Mouse (Mus musculus) small intestine, adult 2 months (tissue): ENCODE measurements around the gene Dazap2. TPM values are rescaled to one million over a fixed set of nuclear protein-coding genes. Genes with fewer than 3 reads are reported as not detected.

Experiments
- H3K27ac ChIP-seq: fragments of 200-500 bp; 2 replicates; pipeline ENCODE4 v1.5.1; 2012; ENCODE audit warnings: low read depth, low read length, control low read depth, inconsistent platforms; ENCODE audit not compliant: insufficient read depth
- H3K27me3 ChIP-seq: fragments of 200-500 bp; 2 replicates; pipeline ENCODE4 v1.6.1; 2012; ENCODE audit warnings: mild to moderate bottlenecking, moderate library complexity, low read length, inconsistent platforms; ENCODE audit not compliant: control insufficient read depth, insufficient read depth
- H3K36me3 ChIP-seq: fragments of 200-500 bp; 2 replicates; pipeline ENCODE4 v1.6.1; 2012; ENCODE audit warnings: mild to moderate bottlenecking, low read length, control low read depth, inconsistent platforms; ENCODE audit not compliant: control insufficient read depth, insufficient read depth
- H3K4me1 ChIP-seq: fragments of 200-500 bp; 2 replicates; pipeline ENCODE4 v1.6.1; 2012; ENCODE audit warnings: low read length, inconsistent platforms, mixed read lengths; ENCODE audit not compliant: control insufficient read depth, insufficient read depth, insufficient read length
- H3K4me3 ChIP-seq: fragments of 200-500 bp; 2 replicates; pipeline ENCODE4 v1.5.1; 2012; ENCODE audit warnings: low read depth, mild to moderate bottlenecking, control low read depth, inconsistent platforms, low read length, moderate library complexity
- CTCF ChIP-seq: fragments of 200-500 bp; IDR thresholded peaks from 2 replicates; pipeline ENCODE4 v1.5.1; 2012; ENCODE audit warnings: low read depth, mild to moderate bottlenecking, control low read depth, inconsistent platforms, low read length, moderate library complexity, mixed read lengths; ENCODE audit not compliant: insufficient replicate concordance, insufficient read length; ENCODE audit errors: extremely low read depth
- POLR2A ChIP-seq: fragments of 200-500 bp; IDR thresholded peaks from 2 replicates; pipeline ENCODE4 v1.6.1; 2012; ENCODE audit warnings: low read depth, mild to moderate bottlenecking, control low read depth, inconsistent platforms, low read length, moderate library complexity
- WGBS: fragments of 180-500 bp; shearing (Covaris S2); methylation state at CpG from one replicate; pipeline ENCODE4 v1.1.7; 2018; 5-methylcytosine and 5-hydroxymethylcytosine counted together
- polyA plus RNA-seq: library from polyadenylated mRNA; depleted of rRNA; stranded (reverse); fragments of >200 nt; gene quantifications from 2 replicates; pipeline ENCODE4 v1.2.3, GENCODE M21; 2012

Gene Dazap2
- polyA plus RNA-seq, 1 experiment, result 1,087 TPM

GRCm38 (mm10) chr15:100631454-100632170 lies 16.5 kb downstream of the Dazap2 start:
- Histone ChIP-seq H3K4me1 (peaks cover 23% of the 10 kb centered on the region), H3K36me3 (peaks cover 6% of the 10 kb centered on the region; the same call in 1 of the 2 replicates), H3K4me3 (no peak overlapping the region), H3K27ac (peak overlapping the region; percentile 81), H3K27me3 (no peaks in the 10 kb centered on the region)
- 78% methylated on average over 12 of the region's 12 CpGs for WGBS
- TF ChIP-seq CTCF, result no peak
- TF ChIP-seq POLR2A, result no peak

GRCm38 (mm10) chr15:100632323-100632722 lies 17.2 kb downstream of the Dazap2 start:
- peak overlapping the region; percentile 81 for H3K27ac ChIP-seq
- H3K4me3 ChIP-seq, result 0 out of 2 replicates have a peak overlapping the region, but pooled peaks have one; percentile 1
- H3K4me1 ChIP-seq, result peaks cover 23% of the 10 kb centered on the region
- peaks cover 6% of the 10 kb centered on the region; the same call in 1 of the 2 replicates for H3K36me3 ChIP-seq
- peak; percentile 30; the same call in 1 of the 2 replicates for TF ChIP-seq POLR2A
- no peak for TF ChIP-seq CTCF
- WGBS, result 21% methylated on average over 5 of the region's 5 CpGs
- H3K27me3 ChIP-seq, result no peaks in the 10 kb centered on the region

- no peaks in the 10 kb centered on the region for H3K27me3 ChIP-seq
- no peak for TF ChIP-seq POLR2A
- TF ChIP-seq CTCF, result no peak
- H3K4me3 ChIP-seq, result peak overlapping the region; percentile 50
- peaks cover 14% of the 10 kb centered on the region for H3K4me1 ChIP-seq
- 20% methylated on average over 10 of the region's 10 CpGs for WGBS
- peak overlapping the region; percentile 81 for H3K27ac ChIP-seq
- peaks cover 6% of the 10 kb centered on the region; the same call in 1 of the 2 replicates for H3K36me3 ChIP-seq
These were observed 18.2 kb downstream of the Dazap2 start for GRCm38 (mm10) chr15:100633341-100633740.

GRCm38 (mm10) chr15:100635239-100635638 lies 20.1 kb downstream of the Dazap2 start:
- 4% methylated on average over 9 of the region's 9 CpGs for WGBS
- Histone ChIP-seq H3K27me3 (no peaks in the 10 kb centered on the region), H3K4me3 (peak overlapping the region; percentile 89), H3K4me1 (peaks cover 16% of the 10 kb centered on the region), H3K36me3 (peaks cover 6% of the 10 kb centered on the region; the same call in 1 of the 2 replicates), H3K27ac (peak overlapping the region; percentile 97)
- TF ChIP-seq POLR2A (no peak), CTCF (no peak)

- Histone ChIP-seq H3K4me1 (peaks cover 18% of the 10 kb centered on the region), H3K27me3 (no peaks in the 10 kb centered on the region), H3K4me3 (peak overlapping the region; percentile 89), H3K27ac (peak overlapping the region; percentile 97), H3K36me3 (peaks cover 4% of the 10 kb centered on the region; the same call in 1 of the 2 replicates)
- no peak for TF ChIP-seq CTCF
- TF ChIP-seq POLR2A, result 0 out of 2 replicates have a peak, but pooled peaks have one; percentile 7
- 5% methylated on average over 38 of the region's 38 CpGs for WGBS
These were observed 20.9 kb downstream of the Dazap2 start for GRCm38 (mm10) chr15:100635851-100636645.

GRCm38 (mm10) chr15:100636700-100637501 lies 21.8 kb downstream of the Dazap2 start, which contains the start of gene Smagp:
Gene Smagp, minus strand, starts transcription at chr15:100636940.
- H3K27me3 ChIP-seq, result no peaks in the 10 kb centered on the region
- H3K4me3 ChIP-seq, result peak within 1 kb of the TSS; percentile 89
- H3K27ac ChIP-seq, result peak within 1 kb of the TSS; percentile 97
- TF ChIP-seq CTCF, result no peak
- TF ChIP-seq POLR2A, result no peak
- under 1% methylated on average over 77 of the region's 77 CpGs for WGBS
- H3K36me3 ChIP-seq, result no peaks in the 10 kb centered on the region
- H3K4me1 ChIP-seq, result peaks cover 21% of the 10 kb centered on the region
